Mouse (Mus musculus): ENCODE data around the gene Prnd. TPM values are rescaled to one million over a fixed set of nuclear protein-coding genes. Genes with fewer than 3 reads are reported as not detected.

The Prnd gene
- total and polyA plus RNA-seq, 3 experiments: 0.76 to 11.4 (median 5.6) TPM

DNA sequence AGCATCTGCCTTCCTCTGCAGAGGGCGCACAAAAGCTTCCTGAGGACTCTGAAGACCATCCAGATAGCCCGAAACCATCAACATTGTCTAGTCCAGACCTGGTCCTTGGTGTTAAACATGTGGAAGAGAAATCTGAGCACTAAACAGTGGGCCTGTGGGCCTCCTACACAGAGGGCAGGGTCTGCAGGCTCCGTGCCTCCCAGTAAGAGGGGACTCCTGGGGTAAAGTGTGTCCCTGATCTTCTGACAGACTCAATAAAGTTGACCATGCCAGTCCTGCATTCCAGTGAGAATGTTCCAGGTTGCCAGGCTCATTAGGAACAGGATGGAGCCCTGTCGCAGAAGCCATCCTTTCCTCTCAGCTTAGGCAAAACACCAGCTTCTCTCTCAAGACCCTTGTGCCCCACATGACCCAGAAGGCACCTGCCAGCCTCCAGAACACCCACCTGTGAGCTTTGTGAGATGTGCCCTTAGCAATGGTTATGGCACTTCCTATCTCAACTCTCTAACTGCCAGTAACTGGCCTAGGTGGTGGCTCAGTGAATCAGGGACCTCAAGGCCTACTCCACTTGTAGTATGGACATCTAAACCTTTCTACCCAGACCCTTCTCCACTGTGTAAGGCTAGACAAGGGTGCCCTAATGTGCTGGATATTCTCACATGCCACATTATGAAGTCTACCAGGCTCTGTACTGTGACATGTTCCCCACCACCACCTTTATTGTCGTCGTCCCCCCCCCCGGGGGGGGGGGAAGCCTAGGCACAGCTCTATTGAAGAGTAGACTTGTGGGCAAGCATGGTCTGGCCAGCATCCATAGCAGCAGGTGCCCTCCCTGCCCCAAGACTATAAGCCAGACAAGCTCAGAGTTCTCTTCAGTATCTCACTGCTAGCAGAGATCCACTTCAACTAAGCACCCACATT, 5.9 kb downstream of the Prnd start:
- no peak for DNase-seq (ENCODE audit: extremely low read depth)
- Histone ChIP-seq H3K4me3 (replicated peaks in 1 of 3; ENCODE audit: low read depth in 2 of 3, low read length in 2 of 3, poor library complexity in 1 of 3) (no peak overlapping the region), H3K9me3 (replicated peaks; ENCODE audit: low read length) (no peaks in the 10 kb centered on the region), H3K36me3 (replicated peaks in 1 of 2; ENCODE audit: control insufficient read depth in 1 of 2, insufficient read depth in 1 of 2, low read length in 1 of 2) (peaks cover 0 to 31% of the 10 kb centered on the region in 2 experiments), H3K9ac (ENCODE audit: insufficient read depth, low read depth) (no peak overlapping the region), H3K27me3 (replicated peaks) (no peaks in the 10 kb centered on the region), H3K4me2 (ENCODE audit: insufficient read depth, low read depth, poor library complexity, severe bottlenecking) (no peak overlapping the region), H3K27ac (ENCODE audit: insufficient read depth, low read depth) (no peak overlapping the region), H3K4me1 (ENCODE audit: control insufficient read depth in 1 of 2, insufficient read depth in 2 of 2) (peaks cover under 1 to 2% of the 10 kb centered on the region in 2 experiments; a peak in 3 of 4 replicates), H3K79me2 (replicated peaks; ENCODE audit: control insufficient read depth, extremely low read depth, insufficient read depth, poor library complexity, severe bottlenecking) (no peaks in the 10 kb centered on the region)
- TF ChIP-seq CTCF (conservative IDR thresholded peaks at IDR 0.05 in 1 of 2, IDR thresholded peaks at IDR 0.05 in 1 of 2; ENCODE audit: low read depth in 2 of 2, low read length in 2 of 2) (no peak), ZC3H11A (IDR thresholded peaks at IDR 0.05; ENCODE audit: low read depth, low read length) (no peak), RAD21 (IDR thresholded peaks at IDR 0.05; ENCODE audit: low read depth, low read length) (no peak), E2F4 (IDR thresholded peaks at IDR 0.05; ENCODE audit: insufficient replicate concordance, low read depth, low read length) (no peak), HCFC1 (IDR thresholded peaks at IDR 0.05; ENCODE audit: low read depth, low read length) (no peak), GABPA (IDR thresholded peaks at IDR 0.05; ENCODE audit: insufficient replicate concordance, low read depth, low read length) (no peak), MEF2A (IDR thresholded peaks at IDR 0.05; ENCODE audit: borderline replicate concordance, low read depth, low read length) (no peak)
- in situ Hi-C loops (cut with MboI; ENCODE audit: low pct_ligation_motif_present, low pct_unique_long_range_greater_than_20kb, low sequenced_read_pairs): loop anchor here (25.0 kb wide), 1 partner anchor 531 kb away; no protein-coding TSS in a partner anchor
- dilution Hi-C loops (cut with MboI; ENCODE audit: extremely low pct_ligation_motif_present, extremely low pct_unique_long_range_greater_than_20kb, low sequenced_read_pairs): no loop called here

DNA sequence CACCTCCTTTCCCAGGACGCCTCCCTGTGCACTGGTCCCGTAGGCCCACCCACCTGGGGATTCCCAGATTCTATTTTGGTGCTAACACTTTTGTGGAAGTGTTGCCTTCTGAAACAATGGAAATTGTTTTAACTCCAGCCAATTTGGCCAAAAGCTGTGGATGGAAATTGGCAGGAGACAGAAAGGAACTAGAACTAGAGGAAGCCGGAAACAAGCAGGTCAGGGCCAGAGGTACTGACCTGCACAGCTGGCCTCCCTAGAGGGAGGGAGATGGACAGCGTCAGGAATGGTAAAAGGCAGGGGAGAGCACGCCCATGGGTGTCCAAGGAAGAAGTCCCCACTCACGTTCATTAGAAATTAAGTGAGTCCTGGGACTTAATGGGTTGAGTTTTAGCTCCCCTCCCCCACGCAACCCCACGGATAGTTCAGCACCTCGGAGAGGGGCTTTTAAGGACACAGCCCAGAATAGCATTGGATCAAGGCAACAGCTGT, 7.1 kb downstream of the Prnd start:
- no peak for DNase-seq (ENCODE audit: extremely low read depth)
- dilution Hi-C loops (cut with MboI; ENCODE audit: extremely low pct_ligation_motif_present, extremely low pct_unique_long_range_greater_than_20kb, low sequenced_read_pairs) (no loop called here), in situ Hi-C loops (cut with MboI; ENCODE audit: low pct_ligation_motif_present, low pct_unique_long_range_greater_than_20kb, low sequenced_read_pairs) (loop anchor here (25.0 kb wide), 1 partner anchor 530 kb away; no protein-coding TSS in a partner anchor)

More for the DNA sequence above, 7.1 kb downstream of the Prnd start:
- no peak overlapping the region for H3K27ac ChIP-seq (ENCODE audit: insufficient read depth, low read depth)
- H3K4me1 ChIP-seq (ENCODE audit: control insufficient read depth in 1 of 2, insufficient read depth in 2 of 2): no peaks in the 10 kb centered on the region
- peaks cover 0 to 29% of the 10 kb centered on the region in 2 experiments for H3K36me3 ChIP-seq (replicated peaks in 1 of 2; ENCODE audit: control insufficient read depth in 1 of 2, insufficient read depth in 1 of 2, low read length in 1 of 2)
- H3K9ac ChIP-seq (ENCODE audit: insufficient read depth, low read depth): no peak overlapping the region
- no peaks in the 10 kb centered on the region for H3K79me2 ChIP-seq (replicated peaks; ENCODE audit: control insufficient read depth, extremely low read depth, insufficient read depth, poor library complexity, severe bottlenecking)
- H3K9me3 ChIP-seq (replicated peaks; ENCODE audit: low read length): peaks cover 6% of the 10 kb centered on the region
- no peak overlapping the region for H3K4me3 ChIP-seq (replicated peaks in 1 of 3; ENCODE audit: low read depth in 2 of 3, low read length in 2 of 3, poor library complexity in 1 of 3)
- H3K4me2 ChIP-seq (ENCODE audit: insufficient read depth, low read depth, poor library complexity, severe bottlenecking): no peak overlapping the region
- H3K27me3 ChIP-seq (replicated peaks): no peaks in the 10 kb centered on the region
- no peak for TF ChIP-seq ETS1 (conservative IDR thresholded peaks at IDR 0.05; ENCODE audit: low read depth, low read length)
- no peak for TF ChIP-seq USF1 (IDR thresholded peaks at IDR 0.05; ENCODE audit: low read depth, low read length)
- TF ChIP-seq EP300 (IDR thresholded peaks at IDR 0.05; ENCODE audit: low read length): no peak
- TF ChIP-seq ELF1 (IDR thresholded peaks at IDR 0.05; ENCODE audit: low read depth, low read length): no peak
- no peak for TF ChIP-seq CTCF (conservative IDR thresholded peaks at IDR 0.05 in 1 of 2, IDR thresholded peaks at IDR 0.05 in 1 of 2; ENCODE audit: low read depth in 2 of 2, low read length in 2 of 2)
- no peak for TF ChIP-seq ZMIZ1 (IDR thresholded peaks at IDR 0.05; ENCODE audit: low read depth, low read length)
- TF ChIP-seq CHD1 (IDR thresholded peaks at IDR 0.05; ENCODE audit: low read depth, low read length): no peak
- no peak for TF ChIP-seq BHLHE40 (IDR thresholded peaks at IDR 0.05; ENCODE audit: low read depth, low read length)
- no peak for TF ChIP-seq USF2 (conservative IDR thresholded peaks at IDR 0.05; ENCODE audit: low read depth, low read length)
- no peak for TF ChIP-seq SMC3 (IDR thresholded peaks at IDR 0.05; ENCODE audit: low read depth, low read length)
- no peak for TF ChIP-seq NRF1 (IDR thresholded peaks at IDR 0.05; ENCODE audit: low read depth, low read length)
- no peak for TF ChIP-seq MAZ (IDR thresholded peaks at IDR 0.05; ENCODE audit: low read depth, low read length)
- no peak for TF ChIP-seq MAFK (IDR thresholded peaks at IDR 0.05; ENCODE audit: insufficient replicate concordance, low read length)
- TF ChIP-seq POLR2A (IDR thresholded peaks at IDR 0.05; ENCODE audit: low read depth, low read length): no peak
- no peak for TF ChIP-seq CHD2 (IDR thresholded peaks at IDR 0.05; ENCODE audit: low read length)

Measured in CH12.LX (cell line).